Mouse (Mus musculus): ENCODE data around the gene Zfhx3.

The Zfhx3 gene

DNA sequence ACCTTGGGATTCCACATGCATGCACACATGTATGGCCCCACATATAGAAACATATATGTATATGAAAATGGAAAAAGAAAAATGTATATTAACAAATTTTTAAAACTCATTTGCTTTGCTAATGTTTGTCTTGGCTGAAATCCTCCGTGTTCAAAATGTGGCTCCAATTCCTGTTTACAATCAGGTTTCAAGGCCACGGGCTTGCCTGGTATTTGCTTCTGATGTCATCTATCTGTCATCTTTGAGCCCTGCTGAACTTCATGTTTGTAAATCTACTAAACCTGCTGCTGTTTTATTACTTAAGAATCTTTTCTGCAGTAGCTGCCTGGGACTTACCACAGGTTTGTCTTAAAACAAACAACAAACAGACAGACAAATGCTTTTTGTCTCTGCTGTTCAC is 1051.3 kb downstream of the Zfhx3 start:
- DNase-seq (ENCODE audit: low read depth): no peak

DNA sequence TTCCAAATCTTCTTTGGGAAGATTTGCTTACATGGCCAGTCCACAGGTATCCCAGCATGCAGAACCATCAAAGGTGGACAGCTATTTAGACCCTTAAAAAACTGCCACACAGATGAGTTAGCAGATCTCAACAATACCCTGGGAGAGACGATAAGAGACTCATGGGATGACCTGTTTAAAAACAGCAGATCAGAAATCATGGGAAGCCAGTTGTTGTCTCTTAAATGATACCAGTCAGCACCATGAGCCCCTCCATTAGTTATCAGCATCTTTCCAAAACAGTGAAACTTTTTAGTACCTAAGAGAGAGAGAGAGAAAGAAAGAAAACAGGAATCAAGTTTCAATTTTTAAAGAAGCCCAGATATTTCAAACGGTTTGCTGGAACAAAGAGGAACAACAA is 1051.7 kb downstream of the Zfhx3 start:
- DNase-seq (ENCODE audit: low read depth): no peak

DNA sequence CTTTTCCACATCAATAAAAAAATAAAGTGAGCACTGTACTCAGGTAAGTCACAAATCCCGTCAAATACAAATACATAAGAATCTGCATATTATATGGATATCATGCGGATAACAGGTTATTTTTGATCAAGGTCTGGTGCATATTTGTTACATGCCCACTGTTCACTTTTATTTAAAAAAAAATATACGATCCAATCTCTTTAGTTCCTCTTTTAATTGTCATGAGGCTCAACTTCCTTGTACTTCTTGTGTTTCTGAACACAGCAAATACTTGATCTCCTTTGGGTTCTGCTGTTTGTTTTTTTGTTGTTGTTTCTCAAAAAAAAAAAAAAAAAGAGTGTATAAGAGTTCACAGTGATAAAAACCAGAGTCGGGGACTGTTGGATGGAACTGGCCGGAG is 1052.4 kb downstream of the Zfhx3 start:
- no peak for DNase-seq (ENCODE audit: low read depth)

- no peak for DNase-seq (ENCODE audit: low read depth)
Measured at GRCm38 (mm10) chr8:108997334-108997733, 1054.9 kb downstream of the Zfhx3 start.

DNA sequence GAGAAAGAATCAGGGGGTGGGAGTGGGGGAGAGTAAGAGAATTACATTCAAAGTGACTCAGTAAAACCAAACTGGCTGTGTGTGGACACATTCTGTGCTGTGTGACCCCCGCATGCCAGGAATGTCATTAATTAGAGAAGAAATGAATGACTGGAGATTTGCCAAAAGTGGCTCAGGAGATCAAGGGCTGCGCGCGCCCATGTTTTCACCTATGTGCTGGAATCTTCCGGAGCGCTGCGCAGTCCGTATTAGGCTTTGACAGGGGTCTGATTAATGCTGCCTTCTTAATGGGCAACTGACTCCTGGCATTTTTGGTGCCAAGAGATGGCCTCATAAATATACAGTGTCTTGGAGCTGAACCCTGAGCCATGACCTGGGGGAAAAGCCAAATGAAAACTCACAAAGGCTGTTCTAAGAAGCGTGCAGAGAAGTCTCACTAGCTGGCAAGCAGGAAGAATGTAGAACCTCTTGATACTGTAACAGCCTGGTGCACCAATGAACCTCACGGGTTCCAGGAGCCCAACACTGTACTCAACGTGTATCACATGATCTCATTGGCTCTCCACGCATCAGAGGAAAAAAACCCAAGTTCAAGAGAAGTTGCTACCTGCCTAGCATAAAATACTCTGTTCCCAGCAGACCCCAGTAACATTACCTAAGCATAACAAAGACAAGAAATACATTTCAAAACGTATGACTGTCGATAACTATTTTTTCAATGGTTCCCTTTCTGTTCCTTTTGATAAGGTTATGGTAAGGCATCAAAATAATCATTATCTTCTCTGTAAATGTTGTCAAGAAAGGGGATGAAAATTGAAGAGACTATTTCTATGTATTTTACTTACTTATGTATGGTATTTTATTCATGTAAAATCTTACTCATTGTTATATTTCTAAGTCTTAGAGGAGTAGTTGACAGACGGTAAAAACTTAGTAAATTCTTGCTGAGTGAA is 1057.1 kb downstream of the Zfhx3 start:
- no peak for DNase-seq (ENCODE audit: low read depth)

DNA sequence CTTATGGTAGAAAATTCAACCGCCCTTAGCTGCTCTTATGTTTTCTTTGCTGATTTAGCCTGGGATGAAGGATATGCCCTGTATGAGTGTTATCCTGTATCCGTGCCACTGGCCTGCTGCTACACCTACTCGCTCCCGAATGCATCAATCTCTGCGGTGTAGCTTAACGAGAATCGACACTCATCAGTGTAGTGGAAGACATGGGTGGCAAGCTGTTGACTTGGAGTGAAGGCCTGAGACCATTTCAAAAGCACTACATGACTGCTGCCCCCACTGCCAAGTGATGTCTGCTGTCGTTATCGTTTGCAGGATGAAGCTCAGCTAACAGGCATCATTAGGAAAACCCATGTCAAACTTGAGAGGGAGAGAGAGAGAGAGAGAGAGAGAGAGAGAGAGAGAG is 1058.6 kb downstream of the Zfhx3 start:
- DNase-seq (ENCODE audit: low read depth): no peak

GRCm38 (mm10) chr8:109001923-109002322 is 1059.5 kb downstream of the Zfhx3 start:
- DNase-seq (ENCODE audit: low read depth): no peak

DNA sequence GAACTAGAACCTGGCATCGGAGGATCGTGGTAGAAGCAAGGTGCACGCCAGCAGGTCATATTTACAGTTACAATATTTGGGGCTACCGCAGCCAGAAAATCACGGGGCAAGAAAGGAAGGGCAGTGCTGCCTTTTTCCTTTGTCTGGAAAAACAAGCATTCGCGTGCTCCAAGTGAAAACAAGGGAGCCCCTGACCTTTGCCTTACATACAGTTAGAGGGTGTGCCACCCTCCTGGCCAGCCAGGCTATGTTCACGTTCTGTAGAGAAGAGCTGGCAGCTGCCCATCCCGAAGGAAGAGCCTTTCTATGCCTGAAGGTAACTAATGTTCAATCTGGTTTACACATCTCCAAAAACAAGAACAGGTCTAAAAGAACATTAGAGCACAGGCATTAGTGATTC is 1064.5 kb downstream of the Zfhx3 start:
- DNase-seq (ENCODE audit: low read depth): no peak

Measured in NIH3T3 (cell line).